Mouse (Mus musculus) cerebellum, adult 9-11 months (tissue): ENCODE results near the gene Tmem100.

Source experiments
- DNase-seq: peaks from one replicate; pipeline ENCODE4 v3.0.0; 2022

Gene Tmem100

DNA sequence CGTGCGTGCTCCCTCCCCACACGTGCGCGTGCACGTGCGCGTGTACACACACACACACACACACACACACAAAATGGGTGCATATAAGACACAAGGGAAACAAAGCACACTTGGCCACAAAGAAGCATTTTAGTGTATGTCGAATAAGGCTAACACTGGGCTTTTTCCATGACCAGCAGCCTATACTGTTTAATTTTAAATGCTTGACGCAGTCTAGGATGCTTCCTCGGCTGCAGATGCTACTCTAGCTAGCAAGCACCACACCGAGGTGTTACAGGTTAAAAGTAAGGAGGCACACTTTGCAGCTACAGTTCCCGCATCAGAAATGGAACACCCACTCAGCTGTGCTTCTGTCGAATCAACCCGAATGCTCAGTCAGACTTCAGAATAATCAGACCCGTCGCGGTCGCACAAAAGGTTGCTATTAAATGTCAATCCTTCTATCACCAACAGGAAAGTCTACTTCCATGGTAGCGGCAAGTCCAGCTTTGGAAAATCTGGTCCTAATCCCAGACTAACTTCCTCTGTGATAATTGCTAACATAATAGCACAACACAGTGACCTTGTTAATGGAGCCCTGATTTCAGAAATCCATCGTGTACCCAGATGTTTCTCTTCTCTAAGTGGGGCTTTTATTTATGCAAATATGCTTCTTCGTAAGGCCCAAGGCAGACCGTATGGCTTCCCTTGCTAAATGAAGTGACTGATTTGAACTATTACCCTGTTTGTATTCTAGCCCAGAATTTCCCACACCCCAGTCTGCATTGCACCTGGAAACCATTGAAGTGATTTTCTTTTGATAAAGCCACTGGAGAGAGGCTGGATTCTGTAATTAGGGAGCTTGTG lies 36.5 kb downstream of the Tmem100 start:
- no peak for DNase-seq

DNA sequence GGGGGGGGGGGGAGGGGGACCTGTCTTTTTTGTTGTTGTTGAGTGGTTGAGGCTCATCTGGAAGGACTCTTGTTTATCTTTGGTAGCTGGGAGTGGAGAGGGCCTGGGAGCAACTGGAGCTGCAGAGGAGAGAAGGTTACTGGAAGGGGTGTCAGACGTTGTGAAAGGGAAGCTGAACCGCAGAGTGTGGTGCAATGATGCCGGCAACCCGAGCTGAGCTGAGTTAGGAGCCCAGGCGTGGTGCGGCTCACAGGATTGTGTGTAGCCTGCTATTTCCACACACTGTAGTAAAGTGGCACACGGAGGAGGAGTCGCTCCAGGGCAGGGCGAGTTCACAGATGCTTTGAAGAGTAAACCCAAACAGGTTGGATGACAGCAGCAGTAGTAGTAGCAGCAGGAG lies 41.6 kb downstream of the Tmem100 start:
- DNase-seq = no peak

DNA sequence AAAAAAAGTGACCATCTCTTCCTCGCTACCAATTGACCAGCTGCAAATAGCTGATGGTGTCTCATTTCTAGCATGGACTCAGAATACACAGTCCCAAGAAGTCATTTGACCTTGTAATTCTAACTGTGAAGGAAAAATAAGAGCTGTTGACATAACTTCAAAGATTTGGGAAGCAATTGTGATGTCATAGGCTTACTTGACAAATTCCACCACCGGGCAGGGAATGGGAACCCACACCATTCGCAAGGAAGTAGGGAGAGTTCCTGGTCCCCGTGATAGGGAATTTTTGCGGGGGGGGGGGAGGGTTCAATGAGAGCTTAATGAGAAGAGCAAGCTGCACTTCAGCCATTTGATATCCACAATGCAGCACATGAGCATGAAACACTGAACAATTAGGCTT lies 43.1 kb downstream of the Tmem100 start:
- no peak for DNase-seq

DNA sequence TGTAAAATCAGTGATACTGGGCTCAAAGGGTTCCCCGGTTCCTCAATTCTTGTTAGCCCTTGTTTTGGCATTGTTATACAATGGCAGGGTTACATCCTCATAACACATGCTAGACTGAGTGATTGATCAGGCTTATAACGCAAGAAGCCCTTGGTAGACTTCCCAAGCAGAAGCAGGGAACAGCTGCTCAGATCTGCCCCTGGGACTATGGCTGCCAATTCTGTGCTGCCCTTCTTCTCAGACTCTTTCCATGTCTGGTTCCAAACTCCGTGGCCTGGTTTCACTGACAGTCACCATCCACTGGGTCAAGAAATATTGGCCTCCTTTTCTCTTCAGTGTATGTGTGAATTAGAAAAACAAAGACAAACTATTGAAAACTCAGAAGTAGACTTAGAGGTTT lies 46.5 kb downstream of the Tmem100 start:
- no peak for DNase-seq

DNA sequence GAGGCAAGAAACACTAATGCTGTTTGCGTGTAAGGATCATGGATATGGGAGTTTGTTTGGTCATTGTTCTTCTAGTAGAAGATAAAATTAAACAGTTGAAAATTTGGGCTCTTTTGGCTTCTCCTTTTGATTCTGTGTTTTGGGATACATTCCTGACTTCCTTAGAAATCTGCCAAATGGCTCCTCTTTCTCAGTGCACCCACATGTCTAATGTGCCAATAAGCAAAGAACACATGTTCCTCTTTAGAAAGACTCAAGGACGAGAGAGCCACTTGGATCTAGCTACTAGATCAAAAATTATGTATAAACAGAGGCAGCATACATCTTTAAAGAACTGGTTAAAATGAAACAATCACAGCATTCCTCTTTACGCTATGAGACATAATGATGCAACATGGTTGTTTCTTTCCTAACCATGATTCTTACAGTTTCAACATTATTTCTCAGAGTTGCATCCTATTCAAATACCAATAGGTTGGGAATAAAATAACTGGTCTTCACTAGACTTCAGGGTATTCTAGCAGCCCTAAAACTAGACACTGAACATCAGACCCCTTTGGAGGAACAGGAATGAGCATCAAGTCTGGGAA lies 50.6 kb downstream of the Tmem100 start:
- DNase-seq = no peak

DNA sequence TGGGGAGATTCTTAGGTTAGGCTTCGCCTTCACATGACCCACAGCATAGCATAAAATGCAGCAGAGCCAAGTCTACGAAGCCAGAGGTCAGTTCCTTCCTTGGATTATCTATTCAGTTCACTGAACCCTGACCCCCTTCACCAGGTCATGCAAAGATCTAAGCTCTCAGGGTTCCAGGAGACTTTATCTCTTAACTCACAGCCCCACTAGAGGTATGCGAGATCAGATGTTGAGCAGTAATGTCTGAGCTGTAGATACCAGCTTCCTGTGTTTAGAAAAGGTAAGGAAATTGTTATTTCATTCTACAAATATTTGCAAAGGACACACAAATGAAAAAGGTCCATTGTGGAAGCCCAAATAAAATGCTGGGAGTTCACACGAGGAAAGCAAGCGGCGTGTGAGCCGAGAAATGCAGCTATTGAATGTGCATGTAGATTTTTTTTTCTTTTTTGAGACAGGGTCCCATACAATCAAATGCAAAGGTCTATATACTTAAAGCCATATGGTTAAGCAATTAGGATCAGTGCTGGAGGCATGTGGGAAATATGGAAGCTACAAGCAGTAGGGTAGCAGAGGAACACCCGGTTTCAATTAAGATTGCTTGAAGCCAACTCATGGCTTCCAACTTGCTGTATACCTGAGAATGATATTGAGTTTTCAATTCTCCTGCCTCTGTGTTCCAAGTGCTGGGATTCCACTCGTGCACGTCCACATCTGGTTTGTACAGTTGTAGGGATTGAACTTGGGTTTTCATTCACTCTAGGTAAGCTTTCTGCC lies 51.9 kb downstream of the Tmem100 start:
- no peak for DNase-seq

DNA sequence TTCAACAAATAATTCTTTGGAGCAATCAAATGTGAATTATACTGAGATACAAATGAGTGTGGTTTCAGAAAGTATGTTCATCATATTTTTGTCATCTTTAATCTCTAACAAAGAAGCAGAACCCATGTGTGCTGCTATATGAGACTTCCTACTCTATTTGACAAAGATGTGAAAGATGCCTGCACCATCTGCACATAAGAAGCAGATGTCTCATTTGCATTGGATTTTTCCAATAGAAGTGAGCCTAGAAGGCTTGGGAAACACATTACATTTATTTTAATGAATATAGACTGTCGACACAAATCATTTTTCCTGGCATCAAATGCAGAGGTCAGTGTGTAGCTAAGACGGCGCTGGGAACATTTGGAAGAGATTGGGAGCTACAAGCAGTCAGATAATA lies 52.9 kb downstream of the Tmem100 start:
- DNase-seq = no peak

DNA sequence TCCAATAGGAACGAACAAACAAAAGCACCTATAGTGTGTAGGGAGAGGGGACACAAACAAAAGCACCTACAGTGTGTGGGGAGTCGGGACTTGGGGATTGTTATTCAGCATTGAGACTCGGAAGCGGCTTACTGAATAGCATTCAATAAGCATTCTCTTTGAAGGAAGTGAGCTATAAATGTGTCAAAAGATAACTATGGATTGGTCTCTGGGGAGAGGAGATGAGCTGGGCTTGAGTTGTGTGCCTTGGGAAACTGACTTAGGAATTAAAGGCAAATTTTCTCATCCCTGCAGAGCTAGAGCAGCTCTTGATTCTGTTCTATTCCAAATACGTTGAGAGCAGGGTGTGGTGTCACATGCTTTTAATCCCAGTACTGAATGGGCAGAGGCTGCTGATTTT lies 54.0 kb downstream of the Tmem100 start:
- no peak for DNase-seq
